ENCODE assay signal across 1 mouse cellular context in genomic region chr11:75174574-75174973, GRCm38 (mm10). TPM values are rescaled to one million over a fixed set of nuclear protein-coding genes. Genes with fewer than 3 reads are reported as not detected.
"Had no signal": no experiment of that assay in that cellular context is flagged by ENCODE, and none has a peak within 500 bp of the region (broad histone marks: within the 10 kb centered on the region; RNA-seq: fewer than 3 reads in every experiment).

No protein-coding gene starts in this region.

RNA-seq across cellular contexts. Expression of gene Hic1, which starts 5.3 kb away (rescaled TPM):
- total RNA-seq: granulocyte monocyte progenitor cell, adult 5-6 weeks had no signal
